Mouse (Mus musculus): ENCODE data around the gene Itpripl1. TPM values are rescaled to one million over a fixed set of nuclear protein-coding genes. Genes with fewer than 3 reads are reported as not detected.
"Not testable (repeated sequence)": the region's sequence is repeated elsewhere in the genome, so short reads cannot be mapped to it uniquely, and the experiment has no call there.

Gene Itpripl1
- total and polyA plus RNA-seq, 2 experiments from 2014 or later = 7.0 to 11.2 TPM

GRCm38 (mm10) chr2:127138449-127138848 is 4.8 kb downstream of the Itpripl1 start:
- no peak for ATAC-seq (ENCODE audit: low FRiP score)
- Histone ChIP-seq H3K9ac (replicated peaks; ENCODE audit: low read length, poor library complexity, severe bottlenecking) (no peak overlapping the region), H3K9me3 (ENCODE audit: low read length) (no peaks in the 10 kb centered on the region), H3K4me2 (ENCODE audit: low read depth, low read length, poor library complexity, severe bottlenecking) (no peak overlapping the region), H3K4me1 (ENCODE audit: insufficient read depth, low read length) (no peaks in the 10 kb centered on the region), H3K36me3 (ENCODE audit: insufficient read depth, low read length) (no peaks in the 10 kb centered on the region), H3K27ac (ENCODE audit: low read depth, low read length) (no peak overlapping the region), H3K4me3 (ENCODE audit: low read depth, low read length) (no peak overlapping the region), H3K27me3 (ENCODE audit: insufficient read depth, low read length) (no peaks in the 10 kb centered on the region)
- WGBS = 92% methylated on average over 4 of the region's 4 CpGs
- DNase-seq (ENCODE audit: low spot score) = no peak
- TF ChIP-seq CTCF (IDR thresholded peaks at IDR 0.05) = no peak

- Histone ChIP-seq H3K36me3 (ENCODE audit: insufficient read depth, low read length) (no peaks in the 10 kb centered on the region), H3K4me3 (ENCODE audit: low read depth, low read length) (no peak overlapping the region), H3K9me3 (ENCODE audit: low read length) (no peaks in the 10 kb centered on the region), H3K4me1 (ENCODE audit: insufficient read depth, low read length) (no peaks in the 10 kb centered on the region), H3K4me2 (ENCODE audit: low read depth, low read length, poor library complexity, severe bottlenecking) (no peak overlapping the region), H3K9ac (replicated peaks; ENCODE audit: low read length, poor library complexity, severe bottlenecking) (no peak overlapping the region), H3K27me3 (ENCODE audit: insufficient read depth, low read length) (no peaks in the 10 kb centered on the region), H3K27ac (ENCODE audit: low read depth, low read length) (no peak overlapping the region)
- 87% methylated on average over 10 of the region's 10 CpGs for WGBS
- no peak for TF ChIP-seq CTCF (IDR thresholded peaks at IDR 0.05)
- no peak for ATAC-seq (ENCODE audit: low FRiP score)
- DNase-seq (ENCODE audit: low spot score) = no peak
Observed at GRCm38 (mm10) chr2:127137838-127138420, 5.3 kb downstream of the Itpripl1 start.

DNA sequence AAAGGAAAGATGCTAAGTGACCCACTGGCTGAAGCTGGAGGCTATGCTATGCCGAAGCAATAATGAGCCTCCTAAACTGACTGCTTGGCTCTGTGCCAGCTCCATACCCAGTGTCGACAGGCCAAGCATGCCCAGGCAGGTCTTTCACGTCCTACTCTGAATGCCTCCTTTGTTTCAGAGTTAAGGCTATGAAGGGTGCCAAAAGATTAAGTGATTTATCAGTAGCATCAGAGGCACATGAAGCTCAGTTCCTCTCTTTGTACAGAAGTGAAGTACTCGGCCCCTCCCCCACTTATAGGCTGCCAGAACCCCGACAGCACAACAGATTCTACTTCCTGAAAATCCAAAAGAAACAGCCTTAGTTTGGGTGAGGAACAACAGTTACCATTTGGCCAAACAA is 6.3 kb downstream of the Itpripl1 start:
- no peak overlapping the region for H3K27ac ChIP-seq (ENCODE audit: low read depth, low read length)
- H3K27me3 ChIP-seq (ENCODE audit: insufficient read depth, low read length) = no peaks in the 10 kb centered on the region
- ATAC-seq (ENCODE audit: low FRiP score) (no peak), DNase-seq (ENCODE audit: low spot score) (peak; percentile 42)
- WGBS = 7% methylated on average over 5 of the region's 5 CpGs
- TF ChIP-seq CTCF (IDR thresholded peaks at IDR 0.05) = no peak
- no peaks in the 10 kb centered on the region for H3K4me1 ChIP-seq (ENCODE audit: insufficient read depth, low read length)
- H3K9me3 ChIP-seq (ENCODE audit: low read length) = no peaks in the 10 kb centered on the region
- no peaks in the 10 kb centered on the region for H3K36me3 ChIP-seq (ENCODE audit: insufficient read depth, low read length)
- no peak overlapping the region for H3K9ac ChIP-seq (replicated peaks; ENCODE audit: low read length, poor library complexity, severe bottlenecking)
- no peak overlapping the region for H3K4me3 ChIP-seq (ENCODE audit: low read depth, low read length)
- no peak overlapping the region for H3K4me2 ChIP-seq (ENCODE audit: low read depth, low read length, poor library complexity, severe bottlenecking)

GRCm38 (mm10) chr2:127135255-127135654 is 8.0 kb downstream of the Itpripl1 start:
- H3K9ac ChIP-seq (replicated peaks; ENCODE audit: low read length, poor library complexity, severe bottlenecking); DNase-seq (ENCODE audit: low spot score); H3K4me2 ChIP-seq (ENCODE audit: low read depth, low read length, poor library complexity, severe bottlenecking); H3K27me3 ChIP-seq (ENCODE audit: insufficient read depth, low read length); H3K36me3 ChIP-seq (ENCODE audit: insufficient read depth, low read length); H3K4me3 ChIP-seq (ENCODE audit: low read depth, low read length); H3K4me1 ChIP-seq (ENCODE audit: insufficient read depth, low read length); ATAC-seq (ENCODE audit: low FRiP score); H3K27ac ChIP-seq (ENCODE audit: low read depth, low read length); H3K9me3 ChIP-seq (ENCODE audit: low read length): not testable (repeated sequence)
- WGBS = 34% methylated on average over 2 of the region's 3 CpGs
- peak; percentile 34 for TF ChIP-seq CTCF (IDR thresholded peaks at IDR 0.05)

- under 1% methylated on average over 57 of the region's 57 CpGs for WGBS
Observed at GRCm38 (mm10) chr2:127133621-127134461, 9.4 kb downstream of the Itpripl1 start, which contains the start of gene Ncaph. Ncaph (minus strand) TSS chr2:127133954.

DNA sequence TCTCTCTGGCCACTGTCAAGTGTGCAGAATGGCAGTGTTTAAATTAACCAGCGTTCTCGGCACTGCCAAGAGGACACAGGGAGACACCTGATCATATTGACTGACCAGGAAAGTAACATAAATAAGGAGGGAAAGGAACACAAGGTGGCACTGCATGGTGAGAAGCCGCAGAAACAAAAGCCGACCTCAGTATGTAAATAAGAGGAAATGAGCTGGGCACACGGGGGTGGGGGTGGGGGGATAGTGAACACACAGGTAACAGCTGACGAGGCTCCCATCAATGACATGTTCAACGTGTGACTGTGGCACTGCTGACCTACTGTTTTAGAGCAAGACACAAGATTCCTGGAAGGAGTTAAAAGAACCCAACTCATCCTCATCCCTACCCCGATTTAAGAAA is 11.9 kb downstream of the Itpripl1 start:
- ATAC-seq (ENCODE audit: low FRiP score) = no peak
- Histone ChIP-seq H3K4me3 (ENCODE audit: low read depth, low read length) (no peak overlapping the region), H3K4me2 (ENCODE audit: low read depth, low read length, poor library complexity, severe bottlenecking) (no peak overlapping the region), H3K36me3 (ENCODE audit: insufficient read depth, low read length) (no peaks in the 10 kb centered on the region), H3K9me3 (ENCODE audit: low read length) (no peaks in the 10 kb centered on the region), H3K9ac (replicated peaks; ENCODE audit: low read length, poor library complexity, severe bottlenecking) (no peak overlapping the region), H3K27me3 (ENCODE audit: insufficient read depth, low read length) (no peaks in the 10 kb centered on the region), H3K4me1 (ENCODE audit: insufficient read depth, low read length) (no peaks in the 10 kb centered on the region), H3K27ac (ENCODE audit: low read depth, low read length) (no peak overlapping the region)
- no peak for TF ChIP-seq CTCF (IDR thresholded peaks at IDR 0.05)
- WGBS = 85% methylated on average over 8 of the region's 8 CpGs
- DNase-seq (ENCODE audit: low spot score) = no peak

More at GRCm38 (mm10) chr2:127133621-127134461, 9.4 kb downstream of the Itpripl1 start, which contains the start of gene Ncaph:
- TF ChIP-seq CTCF (IDR thresholded peaks at IDR 0.05) = no peak
- Histone ChIP-seq H3K4me2 (ENCODE audit: low read depth, low read length, poor library complexity, severe bottlenecking) (peak within 1 kb of the TSS; percentile 79), H3K9ac (replicated peaks; ENCODE audit: low read length, poor library complexity, severe bottlenecking) (peak within 1 kb of the TSS; percentile 55), H3K4me1 (ENCODE audit: insufficient read depth, low read length) (no peaks in the 10 kb centered on the region), H3K36me3 (ENCODE audit: insufficient read depth, low read length) (no peaks in the 10 kb centered on the region), H3K9me3 (ENCODE audit: low read length) (no peaks in the 10 kb centered on the region), H3K4me3 (ENCODE audit: low read depth, low read length) (peak within 1 kb of the TSS; percentile 81), H3K27ac (ENCODE audit: low read depth, low read length) (peak within 1 kb of the TSS; percentile 57; the same call in 1 of the 2 replicates), H3K27me3 (ENCODE audit: insufficient read depth, low read length) (no peaks in the 10 kb centered on the region)
- peak; percentile 91 for ATAC-seq (ENCODE audit: low FRiP score)
- DNase-seq (ENCODE audit: low spot score) = peak; percentile 93
